7 mouse cellular contexts compared by ENCODE assay signal in genomic region chr4:83183288-83183930, GRCm38 (mm10).
A peak's percentile ranks its signal among the peaks of the same experiment; 100 is the strongest.
DNase-seq lines count a peak whose midpoint lies in the region; ATAC-seq lines count a peak whose summit lies in the region.

No protein-coding gene starts in this region.

- peak; percentile 2 to 25 for DNase-seq in adrenal gland, adult 18-20 months (ENCODE audit: low spot score in 2 of 2)
- DNase-seq in cerebellum, postnatal 14 days, result peak; percentile 84 to 86
- DNase-seq in frontal cortex, postnatal 14 days (ENCODE audit: low spot score in 2 of 2), result peak; percentile 64 to 71
- peak; percentile 78 for DNase-seq in hindbrain, embryonic 14.5 days (ENCODE audit: low spot score)
- peak; percentile 80 to 84 for DNase-seq in layer of hippocampus, postnatal 10 days (ENCODE audit: low spot score in 2 of 2)
- DNase-seq in lung, postnatal 25 days (ENCODE audit: low spot score), result peak; percentile 35
- DNase-seq in right cerebral cortex, adult 2 months (ENCODE audit: low spot score in 2 of 2), result peak; percentile 84

- no peaks in the 10 kb centered on the region for H3K36me3 ChIP-seq in hindbrain, embryonic 14.5 days (replicated peaks; ENCODE audit: control insufficient read depth, insufficient read depth)

- H3K27me3 ChIP-seq in hindbrain, embryonic 14.5 days (ENCODE audit: control insufficient read depth, insufficient read depth, low read length), result no peaks in the 10 kb centered on the region

- WGBS in hindbrain, embryonic 14.5 days, result 27% methylated on average over 9 of the region's 9 CpGs

- 0 out of 2 replicates have a peak, but pooled peaks cover 4% of the 10 kb centered on the region for H3K4me1 ChIP-seq in hindbrain, embryonic 14.5 days (replicated peaks; ENCODE audit: control insufficient read depth, insufficient read depth, low read length)

- peak; percentile 88 for ATAC-seq in hindbrain, embryonic 14.5 days (ENCODE audit: low FRiP score)

- no peak overlapping the region for H3K4me3 ChIP-seq in hindbrain, embryonic 14.5 days (replicated peaks; ENCODE audit: low read length)

- no peaks in the 10 kb centered on the region for H3K9me3 ChIP-seq in hindbrain, embryonic 14.5 days (ENCODE audit: control insufficient read depth, low read length)

- no peak overlapping the region for H3K9ac ChIP-seq in hindbrain, embryonic 14.5 days

- H3K27ac ChIP-seq in hindbrain, embryonic 14.5 days, result no peak overlapping the region

- H3K4me2 ChIP-seq in hindbrain, embryonic 14.5 days (replicated peaks), result no peak overlapping the region

Comparison
In these comparisons a context has a peak if more than half of its experiments do, and no peak if none do; other contexts are left out.
1. DNase-seq: peak in every context shown above with its lines; median percentile 85 in cerebellum, postnatal 14 days; 84 in right cerebral cortex, adult 2 months; 82 in layer of hippocampus, postnatal 10 days; 78 in hindbrain, embryonic 14.5 days; 68 in frontal cortex, postnatal 14 days; 35 in lung, postnatal 25 days; 14 in adrenal gland, adult 18-20 months.